Mouse (Mus musculus): ENCODE results near the gene Ift46. TPM values are rescaled to one million over a fixed set of nuclear protein-coding genes. Genes with fewer than 3 reads are reported as not detected.

The Ift46 gene
- polyA plus RNA-seq, 1 experiment from 2014 or later: 101 TPM

- Histone ChIP-seq H3K27me3 (replicated peaks; ENCODE audit: control insufficient read depth, insufficient read depth, low read length) (no peaks in the 10 kb centered on the region), H3K36me3 (ENCODE audit: control insufficient read depth, insufficient read depth, low read length) (peaks cover 74% of the 10 kb centered on the region), H3K9ac (ENCODE audit: low read depth, low read length) (no peak overlapping the region), H3K9me3 (ENCODE audit: control insufficient read depth, low read length) (no peaks in the 10 kb centered on the region), H3K4me1 (ENCODE audit: control insufficient read depth, insufficient read depth, low read length) (no peaks in the 10 kb centered on the region), H3K4me3 (ENCODE audit: low read depth, low read length) (no peak overlapping the region), H3K4me2 (ENCODE audit: low read depth, low read length) (no peak overlapping the region), H3K27ac (replicated peaks; ENCODE audit: low read depth, low read length) (no peak overlapping the region)
- WGBS: 69% methylated on average over 5 of the region's 5 CpGs
- DNase-seq (ENCODE audit: low spot score) (no peak), ATAC-seq (ENCODE audit: low read depth) (no peak)
Measured at GRCm38 (mm10) chr9:44807141-44807540, 39.4 kb downstream of the Ift46 start.

- Histone ChIP-seq H3K4me1 (ENCODE audit: control insufficient read depth, insufficient read depth, low read length) (no peaks in the 10 kb centered on the region), H3K27me3 (replicated peaks; ENCODE audit: control insufficient read depth, insufficient read depth, low read length) (no peaks in the 10 kb centered on the region), H3K36me3 (ENCODE audit: control insufficient read depth, insufficient read depth, low read length) (peaks cover 81% of the 10 kb centered on the region), H3K9ac (ENCODE audit: low read depth, low read length) (no peak overlapping the region), H3K9me3 (ENCODE audit: control insufficient read depth, low read length) (no peaks in the 10 kb centered on the region), H3K27ac (replicated peaks; ENCODE audit: low read depth, low read length) (no peak overlapping the region), H3K4me2 (ENCODE audit: low read depth, low read length) (no peak overlapping the region), H3K4me3 (ENCODE audit: low read depth, low read length) (no peak overlapping the region)
- no peak for ATAC-seq (ENCODE audit: low read depth)
- WGBS: 95% methylated on average over 10 of the region's 10 CpGs
- no peak for DNase-seq (ENCODE audit: low spot score)
Measured at GRCm38 (mm10) chr9:44807778-44808177, 40.1 kb downstream of the Ift46 start.

GRCm38 (mm10) chr9:44810316-44810715 lies 42.6 kb downstream of the Ift46 start:
- ATAC-seq (ENCODE audit: low read depth) (no peak), DNase-seq (ENCODE audit: low spot score) (no peak)
- Histone ChIP-seq H3K36me3 (ENCODE audit: control insufficient read depth, insufficient read depth, low read length) (peaks cover 98% of the 10 kb centered on the region), H3K27me3 (replicated peaks; ENCODE audit: control insufficient read depth, insufficient read depth, low read length) (no peaks in the 10 kb centered on the region), H3K9ac (ENCODE audit: low read depth, low read length) (no peak overlapping the region), H3K4me1 (ENCODE audit: control insufficient read depth, insufficient read depth, low read length) (no peaks in the 10 kb centered on the region), H3K4me2 (ENCODE audit: low read depth, low read length) (no peak overlapping the region), H3K27ac (replicated peaks; ENCODE audit: low read depth, low read length) (no peak overlapping the region), H3K4me3 (ENCODE audit: low read depth, low read length) (no peak overlapping the region), H3K9me3 (ENCODE audit: control insufficient read depth, low read length) (no peaks in the 10 kb centered on the region)
- 88% methylated on average over 10 of the region's 10 CpGs for WGBS

- 95% methylated on average over 8 of the region's 8 CpGs for WGBS
- H3K27ac ChIP-seq (replicated peaks; ENCODE audit: low read depth, low read length): no peak overlapping the region
- ATAC-seq (ENCODE audit: low read depth) (no peak), DNase-seq (ENCODE audit: low spot score) (no peak)
- no peaks in the 10 kb centered on the region for H3K4me1 ChIP-seq (ENCODE audit: control insufficient read depth, insufficient read depth, low read length)
- no peak overlapping the region for H3K4me2 ChIP-seq (ENCODE audit: low read depth, low read length)
- peaks cover 100% of the 10 kb centered on the region for H3K36me3 ChIP-seq (ENCODE audit: control insufficient read depth, insufficient read depth, low read length)
- H3K9me3 ChIP-seq (ENCODE audit: control insufficient read depth, low read length): no peaks in the 10 kb centered on the region
- no peak overlapping the region for H3K4me3 ChIP-seq (ENCODE audit: low read depth, low read length)
- no peak overlapping the region for H3K9ac ChIP-seq (ENCODE audit: low read depth, low read length)
- H3K27me3 ChIP-seq (replicated peaks; ENCODE audit: control insufficient read depth, insufficient read depth, low read length): no peaks in the 10 kb centered on the region
Measured at GRCm38 (mm10) chr9:44814179-44814578, 46.5 kb downstream of the Ift46 start.

- DNase-seq (ENCODE audit: low spot score) (no peak), ATAC-seq (ENCODE audit: low read depth) (no peak)
- Histone ChIP-seq H3K4me2 (ENCODE audit: low read depth, low read length) (no peak overlapping the region), H3K27me3 (replicated peaks; ENCODE audit: control insufficient read depth, insufficient read depth, low read length) (no peaks in the 10 kb centered on the region), H3K27ac (replicated peaks; ENCODE audit: low read depth, low read length) (no peak overlapping the region), H3K9ac (ENCODE audit: low read depth, low read length) (no peak overlapping the region), H3K36me3 (ENCODE audit: control insufficient read depth, insufficient read depth, low read length) (peaks cover 100% of the 10 kb centered on the region), H3K4me1 (ENCODE audit: control insufficient read depth, insufficient read depth, low read length) (no peaks in the 10 kb centered on the region), H3K9me3 (ENCODE audit: control insufficient read depth, low read length) (no peaks in the 10 kb centered on the region), H3K4me3 (ENCODE audit: low read depth, low read length) (no peak overlapping the region)
- whole genome bisulfite sequencing: 84% methylated on average over 5 of the region's 5 CpGs
Measured at GRCm38 (mm10) chr9:44817522-44817921, 49.8 kb downstream of the Ift46 start.

- H3K4me2 ChIP-seq (ENCODE audit: low read depth, low read length): no peak overlapping the region
- WGBS: 93% methylated on average over 15 of the region's 15 CpGs
- no peaks in the 10 kb centered on the region for H3K4me1 ChIP-seq (ENCODE audit: control insufficient read depth, insufficient read depth, low read length)
- H3K4me3 ChIP-seq (ENCODE audit: low read depth, low read length): no peak overlapping the region
- no peak overlapping the region for H3K9ac ChIP-seq (ENCODE audit: low read depth, low read length)
- H3K9me3 ChIP-seq (ENCODE audit: control insufficient read depth, low read length): no peaks in the 10 kb centered on the region
- no peak overlapping the region for H3K27ac ChIP-seq (replicated peaks; ENCODE audit: low read depth, low read length)
- peaks cover 100% of the 10 kb centered on the region for H3K36me3 ChIP-seq (ENCODE audit: control insufficient read depth, insufficient read depth, low read length)
- no peak for DNase-seq (ENCODE audit: low spot score)
- no peaks in the 10 kb centered on the region for H3K27me3 ChIP-seq (replicated peaks; ENCODE audit: control insufficient read depth, insufficient read depth, low read length)
- ATAC-seq (ENCODE audit: low read depth): no peak
Measured at GRCm38 (mm10) chr9:44819920-44820827, 52.5 kb downstream of the Ift46 start.

GRCm38 (mm10) chr9:44826660-44827059 lies 59.0 kb downstream of the Ift46 start:
- 45% methylated on average over 7 of the region's 7 CpGs for WGBS
- no peak for DNase-seq (ENCODE audit: low spot score)

GRCm38 (mm10) chr9:44828944-44829343 lies 61.2 kb downstream of the Ift46 start:
- Histone ChIP-seq H3K4me1 (ENCODE audit: control insufficient read depth, insufficient read depth, low read length) (no peaks in the 10 kb centered on the region), H3K9ac (ENCODE audit: low read depth, low read length) (no peak overlapping the region), H3K4me3 (ENCODE audit: low read depth, low read length) (no peak overlapping the region), H3K27ac (replicated peaks; ENCODE audit: low read depth, low read length) (no peak overlapping the region), H3K9me3 (ENCODE audit: control insufficient read depth, low read length) (no peaks in the 10 kb centered on the region), H3K36me3 (ENCODE audit: control insufficient read depth, insufficient read depth, low read length) (peaks cover 98% of the 10 kb centered on the region), H3K4me2 (ENCODE audit: low read depth, low read length) (no peak overlapping the region), H3K27me3 (replicated peaks; ENCODE audit: control insufficient read depth, insufficient read depth, low read length) (no peaks in the 10 kb centered on the region)
- ATAC-seq (ENCODE audit: low read depth) (no peak), DNase-seq (ENCODE audit: low spot score) (no peak)
- WGBS: 93% methylated on average over 11 of the region's 11 CpGs

More at GRCm38 (mm10) chr9:44826660-44827059, 59.0 kb downstream of the Ift46 start:
- Histone ChIP-seq H3K4me1 (ENCODE audit: control insufficient read depth, insufficient read depth, low read length) (no peaks in the 10 kb centered on the region), H3K27me3 (replicated peaks; ENCODE audit: control insufficient read depth, insufficient read depth, low read length) (no peaks in the 10 kb centered on the region), H3K4me3 (ENCODE audit: low read depth, low read length) (no peak overlapping the region), H3K27ac (replicated peaks; ENCODE audit: low read depth, low read length) (no peak overlapping the region), H3K9ac (ENCODE audit: low read depth, low read length) (no peak overlapping the region), H3K4me2 (ENCODE audit: low read depth, low read length) (no peak overlapping the region), H3K9me3 (ENCODE audit: control insufficient read depth, low read length) (no peaks in the 10 kb centered on the region), H3K36me3 (ENCODE audit: control insufficient read depth, insufficient read depth, low read length) (peaks cover 98% of the 10 kb centered on the region)
- ATAC-seq (ENCODE audit: low read depth): no peak

GRCm38 (mm10) chr9:44830506-44830905 lies 62.8 kb downstream of the Ift46 start:
- DNase-seq (ENCODE audit: low spot score) (no peak), ATAC-seq (ENCODE audit: low read depth) (no peak)
- H3K27me3 ChIP-seq (replicated peaks; ENCODE audit: control insufficient read depth, insufficient read depth, low read length): no peaks in the 10 kb centered on the region
- no peaks in the 10 kb centered on the region for H3K4me1 ChIP-seq (ENCODE audit: control insufficient read depth, insufficient read depth, low read length)
- no peak overlapping the region for H3K4me3 ChIP-seq (ENCODE audit: low read depth, low read length)
- H3K9ac ChIP-seq (ENCODE audit: low read depth, low read length): no peak overlapping the region
- peaks cover 98% of the 10 kb centered on the region for H3K36me3 ChIP-seq (ENCODE audit: control insufficient read depth, insufficient read depth, low read length)
- 73% methylated on average over 2 of the region's 2 CpGs for WGBS
- no peak overlapping the region for H3K4me2 ChIP-seq (ENCODE audit: low read depth, low read length)
- H3K9me3 ChIP-seq (ENCODE audit: control insufficient read depth, low read length): no peaks in the 10 kb centered on the region
- no peak overlapping the region for H3K27ac ChIP-seq (replicated peaks; ENCODE audit: low read depth, low read length)

Measured in embryonic facial prominence, embryonic 14.5 days (tissue).